ENCODE assay signal across 20 mouse cellular contexts in genomic region chr9:8693177-8693576, GRCm38 (mm10).
"Had no signal": no experiment of that assay in that cellular context is flagged by ENCODE, and none has a peak within 500 bp of the region (broad histone marks: within the 10 kb centered on the region; RNA-seq: fewer than 3 reads in every experiment).

No protein-coding gene starts in this region.

- H3K36me3 ChIP-seq: liver, embryonic 13.5 days; neural tube, embryonic 12.5 days; neural tube, embryonic 15.5 days had no signal

- H3K27ac ChIP-seq: layer of hippocampus, adult 2 months; liver, embryonic 13.5 days; neural tube, embryonic 12.5 days; neural tube, embryonic 15.5 days; stomach, postnatal 0 days had no signal

- H3K27me3 ChIP-seq: liver, embryonic 13.5 days; neural tube, embryonic 12.5 days; neural tube, embryonic 15.5 days had no signal

- H3K4me3 ChIP-seq: layer of hippocampus, adult 2 months; liver, embryonic 13.5 days; megakaryocyte, embryonic 14.5 days; neural tube, embryonic 12.5 days; neural tube, embryonic 15.5 days had no signal

- ATAC-seq: intestine, postnatal 0 days had no signal

- H3K4me1 ChIP-seq: liver, embryonic 13.5 days; neural tube, embryonic 12.5 days; neural tube, embryonic 15.5 days had no signal

- DNase-seq: kidney, adult 8-10 months; kidney, postnatal 14 days; kidney, postnatal 4 days; layer of hippocampus, adult 9-11 months; liver, embryonic 13.5 days; lung, adult 2 months; lung, postnatal 14 days; lung, postnatal 4 days; midbrain, embryonic 14.5 days; right cerebral cortex, adult 18-20 months; right cerebral cortex, postnatal 14 days; right cerebral cortex, postnatal 4 days; thymus, adult 2 months; thymus, postnatal 25 days had no signal
